Mouse (Mus musculus) testis, adult 2 months (tissue): ENCODE data around the gene Eme1.

ENCODE experiments used
- CTCF ChIP-seq: fragments of 200-500 bp; IDR thresholded peaks from 2 replicates; pipeline ENCODE4 v1.5.1; 2012; ENCODE audit warnings: low read depth, mild to moderate bottlenecking, inconsistent platforms, low read length, moderate library complexity; ENCODE audit not compliant: control insufficient read depth, insufficient read depth, insufficient replicate concordance
- POLR2A ChIP-seq: fragments of 200-500 bp; IDR thresholded peaks from 2 replicates; pipeline ENCODE4 v1.6.1; 2012; ENCODE audit warnings: low read depth, mild to moderate bottlenecking, inconsistent platforms, low read length, moderate library complexity; ENCODE audit not compliant: control insufficient read depth

DNA sequence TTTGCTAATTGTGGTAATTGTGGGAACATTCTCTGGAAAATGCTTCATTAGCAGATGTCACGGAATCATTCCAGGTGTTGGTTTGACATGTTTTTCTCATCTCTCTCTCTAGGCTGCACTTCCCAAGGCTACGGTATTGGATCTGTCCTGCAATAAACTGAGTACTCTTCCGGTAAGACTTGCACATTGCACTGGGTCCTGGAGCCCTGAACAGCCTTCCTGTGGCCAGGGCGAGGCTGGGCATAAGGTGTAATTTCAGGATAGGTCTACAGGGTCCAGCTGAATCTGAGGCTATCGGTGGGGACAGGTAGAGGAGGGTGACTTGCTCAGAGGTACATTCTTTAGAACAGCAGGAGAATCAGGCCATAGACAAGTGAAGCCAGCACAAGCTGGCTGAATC lies 21.8 kb downstream of the Eme1 start:
- TF ChIP-seq POLR2A, result no peak
- no peak for TF ChIP-seq CTCF
